Mouse (Mus musculus): ENCODE data around the gene Zfp454. TPM values are rescaled to one million over a fixed set of nuclear protein-coding genes. Genes with fewer than 3 reads are reported as not detected.

The Zfp454 gene
- polyA plus RNA-seq (2012; rRNA removed), result 0.04 TPM in 1 of 2 replicates, not detected in the other

DNA sequence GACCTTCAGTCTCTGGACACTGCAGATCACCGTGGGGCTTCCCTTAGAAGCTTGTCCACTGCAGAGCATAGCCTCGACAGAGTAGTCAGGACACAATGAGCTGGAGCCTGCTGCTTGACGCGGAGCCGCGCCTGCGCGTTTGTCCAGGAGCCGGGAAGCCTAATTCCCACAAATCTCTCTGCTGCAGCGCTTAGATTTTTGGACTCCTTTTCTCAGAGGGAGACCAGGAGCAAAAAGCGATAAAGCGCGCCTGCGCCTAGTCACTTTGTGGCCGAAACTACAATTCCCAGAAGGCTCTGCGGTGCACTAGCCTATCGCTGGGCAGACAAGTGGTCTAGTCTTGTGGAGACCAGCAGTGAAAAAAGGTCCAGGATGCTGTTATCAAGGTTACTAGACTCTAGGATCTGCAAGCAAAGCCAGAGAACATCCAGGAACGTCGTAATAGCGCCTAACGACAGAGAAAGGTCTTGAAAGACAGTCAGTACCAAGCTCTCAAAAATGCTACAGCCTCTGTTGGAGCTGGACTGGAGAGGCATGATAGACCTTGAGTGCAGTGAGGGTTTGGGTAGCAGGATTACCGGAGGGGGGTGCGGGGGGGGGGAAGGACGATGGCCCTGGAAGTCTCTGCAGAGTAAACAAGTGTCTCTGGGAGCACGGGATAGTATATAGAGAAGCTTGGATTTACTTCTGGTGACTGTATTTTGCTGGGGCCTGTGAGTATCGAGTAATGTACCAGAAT lies at the start of gene Zfp454:
Zfp454 (minus strand) TSS at position 262 of the 739 bp plus-strand sequence.

DNA sequence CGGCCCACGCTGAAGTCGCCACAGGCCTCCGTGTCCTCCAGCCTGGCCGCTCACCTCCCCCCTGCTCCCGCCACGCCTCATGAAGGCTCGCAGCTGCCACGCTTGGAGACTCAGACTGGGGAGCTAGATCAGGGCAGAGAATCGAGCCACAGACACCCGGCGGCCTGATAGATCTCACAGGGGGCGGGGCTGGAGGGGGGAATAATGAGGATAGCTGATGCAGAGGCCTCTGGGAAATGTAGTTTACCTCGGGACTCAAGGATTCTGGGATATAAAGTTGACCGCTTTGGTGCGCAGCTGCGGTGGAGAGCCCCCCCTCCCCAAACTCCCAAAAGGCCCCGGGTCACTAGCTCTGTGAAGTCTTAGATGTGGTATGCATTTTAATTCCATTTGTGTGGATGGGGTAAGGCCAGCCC lies 44.0 kb upstream of the Zfp454 start, which contains the start of gene Zfp354b:
Zfp354b (minus strand) TSS at position 183 of the 416 bp plus-strand sequence.

DNA sequence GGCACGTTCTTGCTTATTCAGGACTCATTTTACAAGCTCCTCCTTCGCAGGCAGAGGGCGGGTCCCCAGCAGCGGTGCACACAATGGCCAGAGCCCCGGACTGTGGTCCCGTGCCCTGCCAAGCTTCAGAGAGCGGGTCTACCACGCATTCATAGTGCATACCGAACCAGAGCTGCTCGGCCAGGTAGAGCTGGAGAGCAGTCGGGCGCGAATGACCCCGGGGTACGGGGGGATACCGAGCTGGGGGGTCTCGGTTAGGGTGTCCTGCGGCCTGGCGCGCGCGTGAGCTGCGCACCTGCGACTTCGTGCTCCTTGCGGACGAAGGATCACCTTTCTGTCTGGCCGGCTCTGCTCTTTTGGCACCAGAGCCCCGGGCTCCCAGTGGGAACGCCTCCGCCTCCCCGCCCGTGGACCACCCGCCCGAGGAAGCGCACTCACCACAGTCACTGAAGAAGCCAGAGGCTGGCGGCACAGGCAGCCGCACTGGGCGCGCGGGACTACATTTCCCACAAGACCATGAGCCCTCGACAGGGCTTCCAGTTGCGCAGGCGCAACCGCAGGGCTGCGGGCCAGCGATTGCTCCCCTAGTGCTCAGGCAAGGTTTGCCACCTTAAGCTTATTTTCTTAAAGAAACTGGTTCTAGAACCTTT lies 28.3 kb upstream of the Zfp454 start, which contains the start of gene Zfp2:
Zfp2 (minus strand) TSS at position 495 of the 650 bp plus-strand sequence.

DNA sequence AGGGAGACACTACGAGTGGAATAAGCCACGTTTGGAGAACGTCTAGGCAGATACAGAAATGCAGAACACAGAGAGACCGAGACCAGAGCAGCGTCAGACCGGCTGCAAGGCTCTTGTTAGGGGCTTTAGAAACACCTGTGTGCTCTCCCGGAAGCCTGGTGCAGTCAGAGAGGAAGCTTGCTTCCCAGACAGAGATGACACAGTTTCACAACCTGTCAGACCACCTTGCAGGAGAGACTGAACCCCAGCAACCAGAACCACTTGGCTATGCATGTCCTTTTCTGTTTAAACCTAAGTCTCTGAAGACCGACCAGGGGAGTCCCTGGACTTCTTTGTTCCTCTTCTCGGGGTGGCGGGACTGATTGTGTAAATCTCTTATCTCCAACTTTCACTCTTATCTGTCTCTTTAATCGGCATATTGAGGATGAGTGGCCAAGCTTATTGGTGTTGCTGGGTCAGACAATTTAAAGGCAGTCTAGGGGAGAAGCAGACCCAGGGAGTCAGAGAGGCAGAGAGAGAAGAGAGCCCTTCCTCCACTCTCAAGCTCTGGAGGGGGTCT lies 37.2 kb downstream of the Zfp454 start, which contains the start of gene Grm6:
Grm6 (plus strand) TSS at position 509 of the 559 bp plus-strand sequence.

DNA sequence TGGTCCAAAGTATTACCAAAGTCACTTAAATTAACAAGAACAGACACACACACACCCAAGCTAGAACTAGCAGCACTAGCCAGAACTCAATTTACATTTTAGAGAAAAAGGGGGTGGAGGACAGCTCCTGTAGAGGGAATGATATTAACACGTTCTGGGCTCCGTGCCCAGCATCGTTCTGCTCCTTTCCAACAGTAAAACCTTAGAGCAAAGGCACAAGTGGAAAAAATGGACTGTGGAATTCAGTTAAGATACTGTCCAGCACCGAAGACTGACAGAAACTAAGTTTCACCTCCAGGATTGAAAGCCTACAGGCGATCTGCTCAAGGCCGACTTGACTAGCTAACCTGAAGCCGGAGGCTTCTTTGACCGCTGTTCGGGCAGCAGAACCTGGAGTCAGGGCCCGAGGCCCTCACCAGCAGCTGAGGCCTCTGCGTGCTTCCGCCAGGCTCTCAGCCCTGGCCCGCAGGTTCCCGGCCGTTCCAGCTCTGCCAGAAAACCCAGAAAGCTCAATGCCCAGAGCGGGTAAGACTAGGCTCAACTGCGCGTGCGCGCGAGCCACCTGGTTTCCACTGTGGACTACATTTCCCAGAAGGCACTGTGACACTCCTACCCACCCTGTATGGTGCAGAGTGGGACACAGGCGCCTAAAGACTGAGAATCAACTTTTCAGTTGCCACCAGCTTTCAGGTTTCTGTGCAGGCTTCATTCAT lies 46.3 kb downstream of the Zfp454 start, which contains the start of gene Zfp879:
Zfp879 (minus strand) TSS at position 530 of the 713 bp plus-strand sequence.

DNA sequence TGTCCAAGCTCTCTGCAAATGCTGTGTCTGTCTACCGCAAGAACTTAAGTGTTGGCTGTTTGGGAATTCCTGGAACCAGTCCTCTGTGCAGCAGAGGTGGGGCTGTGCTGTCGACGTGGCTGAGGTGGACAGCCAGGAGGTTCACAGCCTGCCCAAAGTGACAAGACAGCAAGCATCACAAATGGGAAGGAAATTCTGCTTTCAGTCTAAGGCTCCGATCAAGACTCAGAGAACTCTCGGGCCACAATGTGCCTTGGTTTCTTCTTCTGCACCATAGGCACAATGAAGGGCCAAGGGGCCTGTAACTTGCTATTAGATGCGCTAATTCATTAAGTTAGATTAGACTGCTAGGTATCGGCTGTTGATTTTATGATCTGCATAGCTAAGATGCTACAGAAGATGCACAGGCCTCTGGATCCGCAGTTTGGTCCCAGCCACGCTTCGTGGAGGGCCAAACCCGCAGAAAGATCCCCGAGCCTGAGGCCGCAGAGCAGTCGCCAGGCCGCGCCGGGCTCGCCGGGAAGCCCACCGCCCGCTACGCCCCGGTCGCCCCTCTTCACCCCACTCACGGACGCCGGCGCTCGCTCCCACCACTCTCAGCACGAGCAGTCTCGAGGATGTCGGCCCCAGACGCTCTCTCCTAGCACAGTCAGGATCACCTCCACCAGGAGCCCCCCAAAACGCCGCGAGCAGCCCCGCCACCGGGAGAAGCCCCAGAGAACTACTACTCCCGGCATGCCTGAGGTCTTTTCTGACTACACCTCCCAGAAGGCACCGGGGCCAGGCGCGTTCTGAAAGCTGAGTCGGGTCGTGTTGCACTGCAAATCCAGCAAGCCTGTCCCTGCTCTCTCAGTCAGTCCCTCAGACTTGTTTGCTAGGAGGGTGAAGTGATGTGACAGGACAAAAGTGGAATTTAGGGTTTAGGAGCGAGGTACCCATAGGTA lies 60.2 kb downstream of the Zfp454 start, which contains the start of gene Zfp354c:
Zfp354c (minus strand) TSS at position 715 of the 944 bp plus-strand sequence.

Other genes with a start within 250 kb of the Zfp454 start
- gene Zfp354c, start 59.9 kb downstream of the Zfp454 start, polyA plus RNA-seq (2012; rRNA removed), result 0.28 and 0.52 TPM in 2 replicates
- 0.03 TPM in 1 of 2 replicates, not detected in the other for gene Zfp879, start 46.1 kb downstream of the Zfp454 start, polyA plus RNA-seq (2012; rRNA removed)
- gene Grm6, start 37.0 kb downstream of the Zfp454 start, polyA plus RNA-seq (2012; rRNA removed), result 0.04 TPM in 1 of 2 replicates, not detected in the other
- gene Zfp2, start 28.5 kb upstream of the Zfp454 start, polyA plus RNA-seq (2012; rRNA removed), result 0.09 TPM in 2 replicates
- gene Zfp354b, start 44.0 kb upstream of the Zfp454 start, polyA plus RNA-seq (2012; rRNA removed), result not detected in 2 replicates
- not detected in 2 replicates for gene 4933414I15Rik, start 56.1 kb upstream of the Zfp454 start, polyA plus RNA-seq (2012; rRNA removed)
- gene Prop1, start 66.1 kb upstream of the Zfp454 start, polyA plus RNA-seq (2012; rRNA removed), result 0.16 TPM in 1 of 2 replicates, not detected in the other
- gene Olfr1378, start 78.9 kb upstream of the Zfp454 start, polyA plus RNA-seq (2012; rRNA removed), result not detected in 2 replicates
- gene Olfr1377, start 94.3 kb upstream of the Zfp454 start, polyA plus RNA-seq (2012; rRNA removed), result not detected in 2 replicates
- not detected in 2 replicates for gene Olfr51, start 115.9 kb upstream of the Zfp454 start, polyA plus RNA-seq (2012; rRNA removed)
- not detected in 2 replicates for gene Olfr54, start 126.6 kb upstream of the Zfp454 start, polyA plus RNA-seq (2012; rRNA removed)
- gene Olfr1375, start 160.5 kb upstream of the Zfp454 start, polyA plus RNA-seq (2012; rRNA removed), result not detected in 2 replicates
- 0.05 and 0.56 TPM in 2 replicates for gene Zfp354a, start 171.6 kb upstream of the Zfp454 start, polyA plus RNA-seq (2012; rRNA removed)